In the genomic region with DNA sequence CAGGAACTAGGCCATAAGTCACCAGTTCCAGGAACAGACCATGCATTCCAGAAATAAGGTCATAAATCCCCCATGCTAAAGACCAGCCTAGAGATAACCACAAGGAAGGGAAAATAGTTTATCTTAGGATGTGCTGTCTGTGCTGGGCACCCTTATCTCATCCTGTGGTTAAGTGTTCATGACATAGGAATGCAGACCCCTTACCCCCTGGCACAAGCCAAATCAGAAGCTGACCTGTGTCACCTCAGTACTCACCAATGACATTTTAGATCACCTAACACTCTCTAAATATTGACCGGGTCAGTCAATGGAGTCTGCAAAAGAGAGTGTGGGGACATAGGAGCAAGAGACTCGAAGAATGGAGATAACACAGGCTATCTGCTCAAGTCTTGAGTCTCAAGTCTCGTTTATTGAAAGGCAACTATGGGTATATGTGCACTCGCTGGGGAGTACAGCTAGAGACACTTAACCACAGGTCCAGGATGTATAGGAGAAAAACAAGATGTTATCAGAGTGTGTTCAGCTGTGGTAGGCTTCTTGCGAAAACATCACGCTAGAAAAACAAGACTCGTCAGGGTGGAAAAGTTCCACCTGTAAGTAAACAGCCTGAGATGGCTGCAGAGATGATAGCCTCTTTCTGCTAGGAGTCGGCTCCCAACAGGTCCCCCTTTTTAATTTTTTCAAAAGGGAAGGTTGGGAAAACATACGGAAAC, we compare ENCODE assay signal across 13 mouse cellular contexts. TPM values are rescaled to one million over a fixed set of nuclear protein-coding genes. Genes with fewer than 3 reads are reported as not detected.
DNase-seq lines count a peak whose midpoint lies in the region; ATAC-seq and TF ChIP-seq lines count a peak whose summit lies in the region.
"Had no signal": no experiment of that assay in that cellular context is flagged by ENCODE, and none has a peak within 500 bp of the region (broad histone marks: within the 10 kb centered on the region; RNA-seq: fewer than 3 reads in every experiment).

No protein-coding gene starts in this region.

- H3K4me3 ChIP-seq in MEL (ENCODE audit: control insufficient read depth in 1 of 2, insufficient read depth in 1 of 2, low read depth in 2 of 2, low read length in 2 of 2): no peak overlapping the region
- no peak overlapping the region for H3K4me3 ChIP-seq in intestine, postnatal 0 days (ENCODE audit: low read depth, low read length)
- H3K4me3 ChIP-seq: hindbrain, embryonic 15.5 days; left cerebral cortex, adult 2 months; stomach, embryonic 15.5 days had no signal

- TF ChIP-seq CTCF in MEL (IDR thresholded peaks at IDR 0.05 in 2 of 3, conservative IDR thresholded peaks at IDR 0.05 in 1 of 3; ENCODE audit: control insufficient read depth in 1 of 3, insufficient read depth in 1 of 3, low read depth in 2 of 3, low read length in 3 of 3, poor library complexity in 1 of 3, severe bottlenecking in 1 of 3): no peak
- no peak for TF ChIP-seq CTCF in intestine, postnatal 0 days (IDR thresholded peaks at IDR 0.05; ENCODE audit: low read depth)

- H3K4me1 ChIP-seq in MEL (ENCODE audit: control insufficient read depth in 1 of 2, insufficient read depth in 2 of 2, low read length in 2 of 2): peaks cover 5 to 19% of the 10 kb centered on the region in 2 experiments
- H3K4me1 ChIP-seq in intestine, postnatal 0 days (replicated peaks; ENCODE audit: control insufficient read depth, insufficient read depth, low read length): no peaks in the 10 kb centered on the region
- H3K4me1 ChIP-seq: hindbrain, embryonic 15.5 days; stomach, embryonic 15.5 days had no signal

- peak; percentile 74 to 85 for TF ChIP-seq EP300 in MEL (IDR thresholded peaks at IDR 0.05; ENCODE audit: low read depth in 1 of 2, low read length in 2 of 2)

- H3K9ac ChIP-seq in MEL (ENCODE audit: control insufficient read depth, low read depth, low read length, poor library complexity, severe bottlenecking): no peak overlapping the region
- no peak overlapping the region for H3K9ac ChIP-seq in intestine, postnatal 0 days (ENCODE audit: low read depth, low read length)
- H3K9ac ChIP-seq: hindbrain, embryonic 15.5 days; stomach, embryonic 15.5 days had no signal

- no peaks in the 10 kb centered on the region; a peak in 1 of 4 replicates for H3K27me3 ChIP-seq in MEL (ENCODE audit: control insufficient read depth in 1 of 2, insufficient read depth in 2 of 2, low read length in 2 of 2)
- H3K27me3 ChIP-seq in intestine, postnatal 0 days (replicated peaks; ENCODE audit: control insufficient read depth, insufficient read depth, low read length): no peaks in the 10 kb centered on the region
- H3K27me3 ChIP-seq: hindbrain, embryonic 15.5 days; stomach, embryonic 15.5 days had no signal

- no peaks in the 10 kb centered on the region for H3K79me2 ChIP-seq in MEL (ENCODE audit: control insufficient read depth, insufficient read depth, low read length, poor library complexity)

- no peak overlapping the region for H3K4me2 ChIP-seq in intestine, postnatal 0 days (replicated peaks; ENCODE audit: low read depth)
- H3K4me2 ChIP-seq: hindbrain, embryonic 15.5 days; stomach, embryonic 15.5 days had no signal

- TF ChIP-seq RAD21 in MEL (IDR thresholded peaks at IDR 0.05; ENCODE audit: low read depth, low read length): no peak

- WGBS in intestine, postnatal 0 days: 48% methylated on average over 9 of the region's 9 CpGs

- ATAC-seq in intestine, postnatal 0 days: peak; percentile 76
- ATAC-seq in frontal cortex, adult (ENCODE audit: low TSS enrichment): no peak

- no peak for TF ChIP-seq POLR2A in MEL (IDR thresholded peaks at IDR 0.05; ENCODE audit: control insufficient read depth in 1 of 2, insufficient read depth in 1 of 2, low read depth in 1 of 2, low read length in 2 of 2, poor library complexity in 1 of 2)

- H3K27ac ChIP-seq in MEL (ENCODE audit: control insufficient read depth, low read depth, low read length): 0 out of 2 replicates have a peak overlapping the region, but pooled peaks have one; percentile 5
- H3K27ac ChIP-seq in intestine, postnatal 0 days (ENCODE audit: low read depth, low read length): no peak overlapping the region; the same call in 1 of the 2 replicates
- H3K27ac ChIP-seq: hindbrain, embryonic 15.5 days; left cerebral cortex, adult 2 months had no signal

- H3K36me3 ChIP-seq in MEL (ENCODE audit: control insufficient read depth in 1 of 2, insufficient read depth in 2 of 2, low read length in 2 of 2): peaks cover 0 to 25% of the 10 kb centered on the region in 2 experiments; a peak in 2 of 4 replicates
- no peaks in the 10 kb centered on the region for H3K36me3 ChIP-seq in intestine, postnatal 0 days (ENCODE audit: control insufficient read depth, insufficient read depth)
- H3K36me3 ChIP-seq: hindbrain, embryonic 15.5 days; stomach, embryonic 15.5 days had no signal

- no peaks in the 10 kb centered on the region for H3K9me3 ChIP-seq in MEL (replicated peaks; ENCODE audit: insufficient read depth, low read length)
- 0 out of 2 replicates have a peak, but pooled peaks cover 4% of the 10 kb centered on the region for H3K9me3 ChIP-seq in intestine, postnatal 0 days (ENCODE audit: control insufficient read depth)
- H3K9me3 ChIP-seq: hindbrain, embryonic 15.5 days; stomach, embryonic 15.5 days had no signal

- peak; percentile 14 for DNase-seq in kidney, adult 9 months
- DNase-seq in kidney, postnatal 10 days: no peak
- peak; percentile 55 for DNase-seq in MEL (ENCODE audit: low read depth, low spot score)
- DNase-seq in thymus, postnatal 14 days: peak; percentile 70
- DNase-seq in urinary bladder, adult 18-20 months (ENCODE audit: low spot score in 2 of 2): no peak
- DNase-seq: adrenal gland, postnatal 25 days; cerebellum, adult 9-10 months had no signal

TF ChIP-seq in MEL, 35 proteins besides CTCF, POLR2A, EP300 and RAD21:
- TF ChIP-seq ELF1 (IDR thresholded peaks at IDR 0.05; ENCODE audit: low read depth, low read length): no peak
- TF ChIP-seq TAL1 (IDR thresholded peaks at IDR 0.05; ENCODE audit: low read length): peak; percentile 61
- TF ChIP-seq ZNF384 (IDR thresholded peaks at IDR 0.05; ENCODE audit: low read depth, low read length): no peak
- TF ChIP-seq USF1 (IDR thresholded peaks at IDR 0.05; ENCODE audit: low read depth, low read length): no peak
- no peak for TF ChIP-seq CHD1 (IDR thresholded peaks at IDR 0.05; ENCODE audit: low read depth, low read length)
- no peak for TF ChIP-seq MXI1 (IDR thresholded peaks at IDR 0.05; ENCODE audit: low read depth, low read length)
- no peak for TF ChIP-seq KAT2A (conservative IDR thresholded peaks at IDR 0.05; ENCODE audit: low read depth, low read length)
- peak; percentile 48; the same call in 1 of the 2 replicates for TF ChIP-seq TCF12 (IDR thresholded peaks at IDR 0.05; ENCODE audit: low read depth, low read length)
- TF ChIP-seq CHD2 (IDR thresholded peaks at IDR 0.05; ENCODE audit: low read length): no peak
- no peak for TF ChIP-seq MAFK (IDR thresholded peaks at IDR 0.05; ENCODE audit: borderline replicate concordance, low read depth, low read length)
- no peak for TF ChIP-seq ZKSCAN1 (IDR thresholded peaks at IDR 0.05; ENCODE audit: low read depth, low read length)
- TF ChIP-seq ZC3H11A (IDR thresholded peaks at IDR 0.05; ENCODE audit: low read depth, low read length): no peak
- TF ChIP-seq ZMIZ1 (IDR thresholded peaks at IDR 0.05; ENCODE audit: low read depth, low read length): no peak
- no peak for TF ChIP-seq NRF1 (IDR thresholded peaks at IDR 0.05; ENCODE audit: insufficient read depth, low read depth, low read length, poor library complexity, severe bottlenecking)
- peak; percentile 48; the same call in 1 of the 2 replicates for TF ChIP-seq ETS1 (IDR thresholded peaks at IDR 0.05; ENCODE audit: low read depth, low read length)
- TF ChIP-seq RCOR1 (IDR thresholded peaks at IDR 0.05; ENCODE audit: low read depth, low read length): peak; percentile 46; the same call in 1 of the 2 replicates
- TF ChIP-seq MYC (IDR thresholded peaks at IDR 0.05; ENCODE audit: low read depth, low read length): no peak
- TF ChIP-seq GATA1 (IDR thresholded peaks at IDR 0.05; ENCODE audit: low read depth, low read length): peak; percentile 87
- TF ChIP-seq HCFC1 (IDR thresholded peaks at IDR 0.05; ENCODE audit: low read depth, low read length): no peak

RNA-seq across cellular contexts. Expression of a gene that starts 14.7 kb away (rescaled TPM):
- 0.10 and 0.46 TPM in 2 replicates for total RNA-seq in MEL (2012; rRNA removed)
- polyA plus RNA-seq in MEL (2012; ENCODE audit: insufficient read depth in 1 of 2, insufficient read length in 2 of 2, low read depth in 1 of 2, low replicate concordance in 2 of 2, missing spikeins in 1 of 2): under 1 TPM in 1 of 2 experiments, not detected in 1; 0.07 TPM
- 21.0 and 21.5 TPM in 2 replicates for polyA plus RNA-seq in intestine, postnatal 0 days (2015; fragmentation: Nextera tagmentation; extraction: Ambion mirVana)

RNA-seq across cellular contexts. Expression of a gene that starts 37.0 kb away (rescaled TPM):
- total RNA-seq in MEL (2012; rRNA removed): not detected in 2 replicates
- polyA plus RNA-seq in MEL (2012; ENCODE audit: insufficient read depth in 1 of 2, insufficient read length in 2 of 2, low read depth in 1 of 2, low replicate concordance in 2 of 2, missing spikeins in 1 of 2): not detected
- 0.51 and 0.53 TPM in 2 replicates for polyA plus RNA-seq in intestine, postnatal 0 days (2015; fragmentation: Nextera tagmentation; extraction: Ambion mirVana)
- total RNA-seq: adrenal gland, postnatal 25 days; left cerebral cortex, adult 2 months; midbrain, postnatal 0 days had no signal
- polyA plus RNA-seq: hindbrain, embryonic 15.5 days had no signal

RNA-seq across cellular contexts. Expression of a gene that starts 59.0 kb away (rescaled TPM):
- 9.8 and 11.9 TPM in 2 replicates for total RNA-seq in MEL (2012; rRNA removed)
- 10 to 100 TPM; 11.6 to 47.2 TPM for polyA plus RNA-seq in MEL (2012; ENCODE audit: insufficient read depth in 1 of 2, insufficient read length in 2 of 2, low read depth in 1 of 2, low replicate concordance in 2 of 2, missing spikeins in 1 of 2)
- polyA plus RNA-seq in intestine, postnatal 0 days (2015; fragmentation: Nextera tagmentation; extraction: Ambion mirVana): 0.25 and 0.30 TPM in 2 replicates

Comparison
In these comparisons a context has a peak if more than half of its experiments do, and no peak if none do; other contexts are left out.
1. DNase-seq: peak in kidney, adult 9 months (single experiment), MEL (single experiment) and thymus, postnatal 14 days (single experiment); none in kidney, postnatal 10 days (single experiment) and urinary bladder, adult 18-20 months (0 of 2).
2. RNA of a gene that starts 14.7 kb away (polyA plus RNA-seq): 21.0 to 21.5 TPM in intestine, postnatal 0 days; 0.07 TPM in MEL; every median in the first group is over 10 times any median in the second.